Mouse (Mus musculus) hindbrain, embryonic 11.5 days (tissue): ENCODE measurements at regions not wholly inside any gene's neighbourhood (a gene's known extent, or its start where the extent isn't known, plus 50 kb on each side); places are given as distances from the start of the nearest gene placed in this dataset.
"Not testable (repeated sequence)": the region's sequence is repeated elsewhere in the genome, so short reads cannot be mapped to it uniquely, and the experiment has no call there.

Source experiments
- ATAC-seq: fragments of 200-750 bp; cut with Nextera tagmentation; 2 replicates; pipeline ENCODE4 v1.8.0; 2017; ENCODE audit warnings: mild to moderate bottlenecking, moderate TSS enrichment, moderate library complexity; ENCODE audit not compliant: low FRiP score
- DNase-seq: peaks from one replicate; pipeline ENCODE4 v3.0.0-alpha.2; 2015; ENCODE audit warnings: low spot score
- H3K27ac ChIP-seq: fragments of 300-500 bp; sonication (generic); 2 replicates; pipeline ENCODE4 v1.5.1; 2014; ENCODE audit warnings: mild to moderate bottlenecking, low read depth, low read length
- H3K27me3 ChIP-seq: fragments of 300-500 bp; sonication (generic); 2 replicates; pipeline ENCODE4 v1.6.1; 2014; ENCODE audit warnings: mild to moderate bottlenecking, low read length, moderate library complexity, mixed read lengths; ENCODE audit not compliant: control insufficient read depth, insufficient read depth
- H3K36me3 ChIP-seq: fragments of 300-500 bp; sonication (generic); 2 replicates; pipeline ENCODE4 v1.6.1; 2014; ENCODE audit warnings: mild to moderate bottlenecking, low read length, moderate library complexity, mixed read lengths; ENCODE audit not compliant: control insufficient read depth, insufficient read depth
- H3K4me1 ChIP-seq: fragments of 300-500 bp; sonication (generic); replicated peaks from 2 replicates; pipeline ENCODE4 v1.6.1; 2014; ENCODE audit warnings: low read length, mixed read lengths; ENCODE audit not compliant: control insufficient read depth, insufficient read depth
- H3K4me2 ChIP-seq: fragments of 300-500 bp; sonication (generic); replicated peaks from 2 replicates; pipeline ENCODE4 v1.6.1; 2014; ENCODE audit warnings: mild to moderate bottlenecking, low read depth, low read length
- H3K4me3 ChIP-seq: fragments of 300-500 bp; sonication (generic); 2 replicates; pipeline ENCODE4 v1.5.1; 2014; ENCODE audit warnings: low read depth, low read length
- H3K9ac ChIP-seq: fragments of 300-500 bp; sonication (generic); 2 replicates; pipeline ENCODE4 v1.6.1; 2014; ENCODE audit warnings: low read depth, low read length
- H3K9me3 ChIP-seq: fragments of 300-500 bp; sonication (generic); 2 replicates; pipeline ENCODE4 v1.6.1; 2016; ENCODE audit warnings: low read length; ENCODE audit not compliant: control insufficient read depth
- WGBS: fragments of 180-500 bp; shearing (Covaris S2); extraction: QIAGEN DNeasy Blood & Tissue Kit; methylation state at CpG from one replicate; pipeline ENCODE4 v1.1.7; 2014; 5-methylcytosine and 5-hydroxymethylcytosine counted together

- H3K36me3 ChIP-seq: no peaks in the 10 kb centered on the region
- no peak overlapping the region for H3K4me2 ChIP-seq
- no peaks in the 10 kb centered on the region for H3K4me1 ChIP-seq
- no peak overlapping the region for H3K27ac ChIP-seq
- H3K9ac ChIP-seq: no peak overlapping the region
- no peaks in the 10 kb centered on the region for H3K27me3 ChIP-seq
- H3K4me3 ChIP-seq: no peak overlapping the region
- WGBS: 87% methylated on average over 2 of the region's 2 CpGs
- DNase-seq: no peak
- H3K9me3 ChIP-seq: no peaks in the 10 kb centered on the region
- no peak for ATAC-seq
Observed at GRCm38 (mm10) chr2:99470856-99471465, 803.9 kb upstream of the Gm10800 start.

DNA sequence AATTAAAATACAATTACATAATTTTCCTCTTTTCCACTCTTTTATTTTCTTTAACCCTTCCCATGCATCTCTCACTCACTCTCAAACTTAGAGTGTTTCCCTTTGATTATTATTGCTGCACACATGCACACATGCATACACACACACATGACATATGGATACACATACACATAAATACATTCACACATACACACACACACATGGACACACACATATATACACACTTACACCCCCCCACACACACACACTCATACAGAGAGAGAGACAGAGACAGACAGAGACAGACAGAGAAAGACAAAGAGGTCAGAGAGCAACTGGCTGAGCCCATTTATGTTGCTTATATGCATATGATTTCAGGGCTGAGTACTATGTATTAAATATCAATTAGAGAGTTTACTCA lies 764.2 kb upstream of the Gm10800 start:
- Histone ChIP-seq H3K9ac (no peak overlapping the region), H3K4me2 (no peak overlapping the region)

GRCm38 (mm10) chr2:99430511-99430910 lies 763.4 kb upstream of the Gm10800 start:
- Histone ChIP-seq H3K4me2 (no peak overlapping the region), H3K27ac (no peak overlapping the region), H3K4me3 (no peak overlapping the region), H3K9ac (no peak overlapping the region), H3K9me3 (no peaks in the 10 kb centered on the region), H3K36me3 (no peaks in the 10 kb centered on the region), H3K27me3 (no peaks in the 10 kb centered on the region), H3K4me1 (no peaks in the 10 kb centered on the region)
- DNase-seq (no peak), ATAC-seq (no peak)
- WGBS: 83% methylated on average over 2 of the region's 2 CpGs

More for the DNA sequence above, 764.2 kb upstream of the Gm10800 start:
- no peaks in the 10 kb centered on the region for H3K9me3 ChIP-seq
- no peak overlapping the region for H3K27ac ChIP-seq
- DNase-seq (no peak), ATAC-seq (0 out of 2 replicates have a peak, but pooled peaks have one; percentile 35)
- H3K36me3 ChIP-seq: no peaks in the 10 kb centered on the region
- H3K4me1 ChIP-seq: no peaks in the 10 kb centered on the region
- no peak overlapping the region for H3K4me3 ChIP-seq
- H3K27me3 ChIP-seq: no peaks in the 10 kb centered on the region

DNA sequence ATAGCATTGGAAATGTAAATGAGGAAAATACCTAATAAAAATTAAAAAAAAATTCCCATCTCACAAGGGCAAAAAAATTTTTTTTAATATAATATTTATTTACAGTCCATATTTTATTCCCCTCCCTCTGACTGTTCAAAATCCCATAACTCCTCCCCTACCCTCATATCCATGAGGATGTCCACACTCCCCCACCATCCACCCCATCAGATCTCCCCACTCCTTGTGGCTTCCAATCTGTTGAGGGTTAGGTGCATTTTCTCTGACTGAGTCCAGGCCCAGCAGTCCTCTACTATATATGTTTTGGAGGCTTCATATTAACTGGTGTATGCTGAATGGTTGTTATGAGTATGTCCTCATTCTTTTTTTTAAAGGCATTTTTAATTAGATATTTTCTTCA lies 754.5 kb upstream of the Gm10800 start:
- Histone ChIP-seq H3K4me3 (no peak overlapping the region), H3K9ac (no peak overlapping the region), H3K4me2 (no peak overlapping the region), H3K36me3 (no peaks in the 10 kb centered on the region), H3K27me3 (no peaks in the 10 kb centered on the region), H3K27ac (no peak overlapping the region), H3K9me3 (no peaks in the 10 kb centered on the region), H3K4me1 (no peaks in the 10 kb centered on the region)
- ATAC-seq (no peak), DNase-seq (no peak)

DNA sequence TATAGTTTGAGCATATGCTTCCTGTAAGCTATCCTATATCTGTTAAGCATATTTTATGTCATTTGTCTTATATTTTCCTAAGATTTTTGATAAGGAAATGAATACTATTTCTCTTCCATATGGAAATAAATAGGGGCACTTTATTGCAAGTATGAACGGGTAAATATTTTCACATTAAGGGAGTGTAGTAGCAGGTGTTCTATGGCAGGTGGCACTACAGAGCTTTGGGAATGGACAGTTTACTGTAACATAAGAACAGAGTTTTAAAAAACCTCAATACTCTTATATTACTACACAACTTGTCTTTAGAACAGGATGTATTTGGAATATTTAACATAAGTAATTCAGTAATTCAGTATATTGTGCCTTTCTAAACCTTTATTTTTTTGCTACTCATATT lies 742.4 kb upstream of the Gm10800 start:
- no peak for ATAC-seq

GRCm38 (mm10) chr2:99379746-99380145 lies 712.6 kb upstream of the Gm10800 start:
- H3K36me3 ChIP-seq: no peaks in the 10 kb centered on the region
- DNase-seq (no peak), ATAC-seq (no peak)
- H3K27ac ChIP-seq: no peak overlapping the region
- H3K27me3 ChIP-seq: no peaks in the 10 kb centered on the region
- no peak overlapping the region for H3K4me2 ChIP-seq
- H3K4me1 ChIP-seq: no peaks in the 10 kb centered on the region
- H3K9ac ChIP-seq: no peak overlapping the region
- H3K4me3 ChIP-seq: no peak overlapping the region
- no peaks in the 10 kb centered on the region for H3K9me3 ChIP-seq

More for the DNA sequence above, 742.4 kb upstream of the Gm10800 start:
- no peak overlapping the region for H3K27ac ChIP-seq
- WGBS: 48% methylated on average over 1 of the region's 1 CpGs
- H3K4me3 ChIP-seq: no peak overlapping the region
- H3K9me3 ChIP-seq: no peaks in the 10 kb centered on the region
- no peaks in the 10 kb centered on the region for H3K27me3 ChIP-seq
- no peak overlapping the region for H3K9ac ChIP-seq
- no peak for DNase-seq
- H3K4me1 ChIP-seq: no peaks in the 10 kb centered on the region
- H3K4me2 ChIP-seq: no peak overlapping the region
- H3K36me3 ChIP-seq: no peaks in the 10 kb centered on the region

DNA sequence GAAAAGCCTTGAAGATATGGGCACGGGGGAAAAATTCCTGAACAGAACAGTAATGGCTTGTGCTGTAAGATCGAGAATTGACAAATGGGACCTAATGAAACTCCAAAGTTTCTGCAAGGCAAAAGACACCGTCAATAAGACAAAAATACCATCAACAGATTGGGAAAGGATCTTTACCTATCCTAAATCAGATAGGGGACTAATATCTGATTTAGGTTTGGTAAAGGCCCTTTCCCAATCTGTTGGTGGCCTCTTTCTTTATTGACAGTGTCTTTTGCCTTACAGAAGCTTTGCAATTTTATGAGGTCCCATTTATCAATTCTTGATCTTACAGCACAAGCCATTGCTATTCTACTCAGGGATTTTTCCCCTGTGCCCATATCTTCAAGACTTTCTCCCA lies 696.5 kb upstream of the Gm10800 start:
- not testable (repeated sequence) for H3K4me1 ChIP-seq, H3K27me3 ChIP-seq, H3K9ac ChIP-seq, H3K4me3 ChIP-seq, H3K4me2 ChIP-seq, H3K9me3 ChIP-seq, H3K36me3 ChIP-seq, H3K27ac ChIP-seq, ATAC-seq
- DNase-seq: peak; percentile 61
- WGBS: 77% methylated on average over 3 of the region's 3 CpGs

GRCm38 (mm10) chr2:99329166-99329565 lies 662.1 kb upstream of the Gm10800 start:
- no peak for ATAC-seq
- H3K4me2 ChIP-seq: no peak overlapping the region

More at GRCm38 (mm10) chr2:99329166-99329565, 662.1 kb upstream of the Gm10800 start:
- DNase-seq: no peak
- no peaks in the 10 kb centered on the region for H3K4me1 ChIP-seq
- H3K4me3 ChIP-seq: no peak overlapping the region
- no peaks in the 10 kb centered on the region for H3K9me3 ChIP-seq
- no peaks in the 10 kb centered on the region for H3K36me3 ChIP-seq
- 86% methylated on average over 3 of the region's 3 CpGs for WGBS
- H3K9ac ChIP-seq: no peak overlapping the region
- no peaks in the 10 kb centered on the region for H3K27me3 ChIP-seq
- no peak overlapping the region for H3K27ac ChIP-seq
